Mouse (Mus musculus) heart, adult 2 months (tissue): ENCODE data around the gene Cacnb3. TPM values are rescaled to one million over a fixed set of nuclear protein-coding genes. Genes with fewer than 3 reads are reported as not detected.

ENCODE experiments used
- DNase-seq, 2 experiments: peaks; one replicate each; pipeline ENCODE4 v3.0.0; 2021
- H3K27ac ChIP-seq: fragments of 200-600 bp; 2 replicates; pipeline ENCODE4 v1.8.1; 2022
- H3K27me3 ChIP-seq: fragments of 200-500 bp; 2 replicates; pipeline ENCODE4 v1.6.1; 2012; ENCODE audit warnings: mild to moderate bottlenecking, low read length, inconsistent platforms, mixed read lengths; ENCODE audit not compliant: control insufficient read depth, insufficient read depth
- H3K36me3 ChIP-seq: fragments of 200-500 bp; 2 replicates; pipeline ENCODE4 v1.6.1; 2012; ENCODE audit warnings: low read length, inconsistent platforms; ENCODE audit not compliant: control insufficient read depth, insufficient read depth
- H3K4me1 ChIP-seq: fragments of 200-500 bp; 2 replicates; pipeline ENCODE4 v1.6.1; 2011; ENCODE audit warnings: low read length; ENCODE audit not compliant: control insufficient read depth, insufficient read depth
- H3K4me3 ChIP-seq: fragments of 200-600 bp; 2 replicates; pipeline ENCODE4 v1.8.1; 2022
- H3K79me2 ChIP-seq: fragments of 200-500 bp; replicated peaks from 2 replicates; pipeline ENCODE4 v1.6.1; 2012; ENCODE audit warnings: mild to moderate bottlenecking, inconsistent platforms, low read length, moderate library complexity, mixed read lengths; ENCODE audit not compliant: control insufficient read depth, insufficient read depth
- H3K9ac ChIP-seq: fragments of 200-500 bp; 2 replicates; pipeline ENCODE4 v1.6.1; 2012; ENCODE audit warnings: low read depth, mild to moderate bottlenecking, control low read depth, inconsistent platforms, low read length, mixed read lengths
- CTCF ChIP-seq: fragments of 200-600 bp; IDR thresholded peaks from 2 replicates; pipeline ENCODE4 v1.8.1; 2022; ENCODE audit warnings: antibody characterized with exemption, mild to moderate bottlenecking, moderate library complexity
- EP300 ChIP-seq: fragments of 200-500 bp; IDR thresholded peaks from 2 replicates; pipeline ENCODE4 v1.6.1; 2011; ENCODE audit warnings: low read depth, low read length, control low read depth; ENCODE audit not compliant: insufficient read depth
- POLR2A ChIP-seq: fragments of 200-500 bp; IDR thresholded peaks from 2 replicates; pipeline ENCODE4 v1.6.1; 2011; ENCODE audit warnings: mild to moderate bottlenecking, low read depth, low read length, control low read depth; ENCODE audit not compliant: insufficient read depth
- WGBS: fragments of 180-500 bp; shearing (Covaris S2); methylation state at CpG from one replicate; pipeline ENCODE4 v1.1.7; 2018; 5-methylcytosine and 5-hydroxymethylcytosine counted together
- intact Hi-C: fragments of 180-260 bp; cut with DNase I; formaldehyde crosslinking; loops from one replicate; pipeline ENCODE4 v1.15.1; 2025
- polyA plus RNA-seq: library from polyadenylated mRNA; depleted of rRNA; stranded (reverse); fragments of >200 nt; gene quantifications from 2 replicates; pipeline ENCODE4 v1.2.3, GENCODE M21; 2012
- total RNA-seq, 2 experiments: library from RNA; stranded (reverse); gene quantifications; 2 replicates each; pipeline ENCODE4 v1.2.3; 2021

Gene Cacnb3
- total and polyA plus RNA-seq, 3 experiments = 2.6 to 6.5 (median 2.7) TPM

DNA sequence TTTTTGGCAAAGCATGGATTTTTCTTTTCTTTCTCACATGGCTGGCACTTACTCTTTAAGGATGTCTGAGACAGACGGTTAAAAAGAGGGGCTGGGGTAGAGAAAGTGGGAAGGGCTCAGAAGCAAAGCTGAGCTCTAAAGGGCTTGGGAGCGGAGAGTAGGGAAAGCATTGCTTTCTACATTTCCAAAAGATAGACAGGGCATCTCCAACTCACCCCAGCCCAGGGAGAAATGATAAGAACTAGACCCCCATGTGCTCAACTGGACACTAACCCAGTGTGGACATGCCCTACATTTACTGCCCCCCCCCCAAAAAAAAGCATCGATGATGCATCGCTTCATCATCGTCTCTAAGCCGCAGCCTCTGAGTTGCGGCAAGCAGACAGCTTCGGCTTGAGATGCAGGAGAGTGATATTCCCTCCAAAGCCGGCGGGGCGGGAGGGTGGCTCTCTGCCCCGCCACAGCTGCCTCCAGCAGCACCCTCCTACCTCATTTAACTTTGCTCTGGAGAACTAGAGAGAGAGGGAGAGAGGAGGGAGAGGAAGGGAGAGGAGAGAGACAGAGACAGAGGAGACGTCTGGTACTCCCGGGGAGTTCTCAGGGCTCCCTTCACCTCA, 45.1 kb downstream of the Cacnb3 start:
- 11% methylated on average over 14 of the region's 14 CpGs for WGBS
- H3K4me1 ChIP-seq = peaks cover 7% of the 10 kb centered on the region
- H3K36me3 ChIP-seq = no peaks in the 10 kb centered on the region
- no peak for DNase-seq
- intact Hi-C loops = no loop called here
- no peak for TF ChIP-seq POLR2A
- TF ChIP-seq CTCF = no peak
- no peak for TF ChIP-seq EP300
- no peaks in the 10 kb centered on the region for H3K27me3 ChIP-seq
- no peak overlapping the region for H3K27ac ChIP-seq
- no peaks in the 10 kb centered on the region for H3K79me2 ChIP-seq
- peak overlapping the region; percentile 76; the same call in 1 of the 2 replicates for H3K4me3 ChIP-seq
- no peak overlapping the region for H3K9ac ChIP-seq

DNA sequence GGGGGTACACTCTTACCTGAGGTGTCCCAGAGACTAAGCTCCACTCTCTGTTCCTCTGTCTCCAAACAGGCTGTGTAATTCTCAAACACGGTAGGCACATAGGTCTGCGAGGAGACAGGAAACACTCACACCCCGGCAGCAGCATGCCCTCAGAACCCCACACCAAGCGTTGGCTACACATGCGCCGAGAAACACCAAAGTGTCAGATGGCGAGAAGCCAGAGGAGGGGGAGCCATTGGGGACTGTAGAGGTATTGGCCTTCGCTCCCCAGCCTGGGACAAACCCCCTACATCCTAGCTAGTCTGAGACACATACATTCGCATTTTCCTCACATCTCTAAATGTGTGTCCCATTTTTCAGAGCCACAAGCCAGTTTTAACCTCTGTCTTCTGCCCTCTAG, 45.8 kb downstream of the Cacnb3 start:
- peak overlapping the region; percentile 76 for H3K4me3 ChIP-seq
- H3K36me3 ChIP-seq = no peaks in the 10 kb centered on the region
- 2% methylated on average over 9 of the region's 9 CpGs for WGBS
- H3K27me3 ChIP-seq = no peaks in the 10 kb centered on the region
- no peak for TF ChIP-seq EP300
- TF ChIP-seq POLR2A = no peak
- TF ChIP-seq CTCF = no peak
- H3K79me2 ChIP-seq = no peaks in the 10 kb centered on the region
- intact Hi-C loops = no loop called here
- no peak for DNase-seq
- peak overlapping the region; percentile 48 for H3K9ac ChIP-seq
- peaks cover 7% of the 10 kb centered on the region for H3K4me1 ChIP-seq
- H3K27ac ChIP-seq = no peak overlapping the region

DNA sequence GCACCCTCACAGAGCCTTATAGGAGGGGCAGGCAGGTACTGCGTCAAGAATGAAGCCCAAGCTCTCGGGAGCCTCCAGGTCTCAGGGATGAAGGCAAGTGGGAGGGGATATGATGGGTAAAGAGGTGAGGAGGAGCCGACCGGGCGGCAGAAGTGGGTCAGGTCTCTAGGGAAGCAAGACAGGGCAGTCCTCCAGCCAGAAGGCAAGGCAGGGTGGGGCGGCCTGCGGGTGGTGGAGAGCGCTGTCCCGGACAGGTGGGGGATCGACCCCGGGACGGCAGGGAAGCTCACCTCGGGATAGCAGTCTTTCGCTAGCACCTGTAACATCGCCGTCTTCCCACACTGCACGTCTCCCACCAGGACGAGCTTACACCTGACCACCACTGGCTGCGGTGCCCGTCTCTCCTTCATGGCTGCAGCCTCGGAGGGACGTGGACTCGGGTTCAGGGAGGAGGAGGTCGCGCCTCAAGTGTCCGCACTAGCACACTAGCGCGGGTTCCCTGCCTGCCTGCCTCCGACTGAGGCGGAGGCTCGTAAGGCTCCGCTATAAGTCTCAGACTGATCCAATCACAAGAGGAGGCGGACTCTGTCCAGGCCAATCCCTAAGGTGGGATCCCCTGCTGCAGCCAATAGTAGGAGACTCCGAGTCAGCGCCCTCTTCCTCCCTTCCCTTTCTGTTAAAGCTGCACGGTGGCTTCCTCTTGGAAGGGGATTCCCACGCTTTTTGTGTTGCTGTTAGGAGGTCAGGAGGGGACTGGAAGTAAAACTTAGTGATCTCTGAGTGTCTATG, 46.5 kb downstream of the Cacnb3 start, which contains the start of gene Rnd1:
Gene Rnd1, minus strand, starts transcription at position 522 of the 789 bp plus-strand sequence.
- peak; percentile 87 to 89 for DNase-seq
- intact Hi-C loops = no loop called here
- no peaks in the 10 kb centered on the region for H3K27me3 ChIP-seq
- peak; percentile 100 for TF ChIP-seq POLR2A
- peak; percentile 75; the same call in 1 of the 2 replicates for TF ChIP-seq EP300
- TF ChIP-seq CTCF = peak; percentile 12
- H3K4me3 ChIP-seq = peak within 1 kb of the TSS; percentile 76
- WGBS = 2% methylated on average over 37 of the region's 37 CpGs
- H3K36me3 ChIP-seq = no peaks in the 10 kb centered on the region
- H3K27ac ChIP-seq = peak within 1 kb of the TSS; percentile 60
- H3K79me2 ChIP-seq = no peaks in the 10 kb centered on the region
- peaks cover 7% of the 10 kb centered on the region for H3K4me1 ChIP-seq
- H3K9ac ChIP-seq = peak within 1 kb of the TSS; percentile 71

- Histone ChIP-seq H3K9ac (no peak overlapping the region), H3K27me3 (no peaks in the 10 kb centered on the region)
Measured at GRCm38 (mm10) chr15:98677977-98678376, 47.3 kb downstream of the Cacnb3 start.

GRCm38 (mm10) chr15:98680660-98681059, 50.0 kb downstream of the Cacnb3 start:
- H3K27ac ChIP-seq = no peak overlapping the region
- H3K79me2 ChIP-seq = no peaks in the 10 kb centered on the region
- no peaks in the 10 kb centered on the region for H3K36me3 ChIP-seq
- intact Hi-C loops = no loop called here
- 77% methylated on average over 8 of the region's 8 CpGs for WGBS
- no peak overlapping the region for H3K4me3 ChIP-seq
- H3K4me1 ChIP-seq = no peaks in the 10 kb centered on the region; the same call in 1 of the 2 replicates
- TF ChIP-seq POLR2A (no peak), CTCF (no peak), EP300 (no peak)
- H3K27me3 ChIP-seq = no peaks in the 10 kb centered on the region
- no peak overlapping the region for H3K9ac ChIP-seq
- DNase-seq = no peak

More at GRCm38 (mm10) chr15:98677977-98678376, 47.3 kb downstream of the Cacnb3 start:
- intact Hi-C loops = no loop called here
- TF ChIP-seq CTCF (no peak), POLR2A (no peak), EP300 (no peak)
- H3K36me3 ChIP-seq = no peaks in the 10 kb centered on the region
- DNase-seq = no peak
- WGBS = 62% methylated on average over 7 of the region's 7 CpGs
- no peaks in the 10 kb centered on the region for H3K79me2 ChIP-seq
- peaks cover under 1% of the 10 kb centered on the region for H3K4me1 ChIP-seq
- H3K27ac ChIP-seq = peak overlapping the region; percentile 47
- no peak overlapping the region for H3K4me3 ChIP-seq

DNA sequence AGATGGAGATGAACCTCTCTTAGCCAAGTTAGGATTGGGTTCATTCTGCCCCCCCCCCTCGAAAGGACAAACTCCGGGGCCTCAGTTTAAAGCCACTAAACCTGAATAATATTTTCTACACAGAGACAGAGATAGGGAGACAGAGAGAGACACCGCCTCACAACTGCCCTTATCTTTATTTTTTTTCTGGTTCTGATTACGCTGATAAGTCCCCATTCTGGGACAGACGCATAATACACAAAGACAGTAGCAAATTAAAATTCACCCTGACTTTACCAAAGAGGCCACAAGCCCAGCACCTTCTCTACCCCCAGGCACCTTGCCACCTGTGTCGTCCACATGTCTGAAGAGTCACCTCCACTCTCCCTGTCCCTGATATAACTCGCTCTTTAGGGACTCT, 51.0 kb downstream of the Cacnb3 start:
- Histone ChIP-seq H3K79me2 (no peaks in the 10 kb centered on the region), H3K4me3 (no peak overlapping the region), H3K9ac (no peak overlapping the region), H3K4me1 (no peaks in the 10 kb centered on the region), H3K36me3 (no peaks in the 10 kb centered on the region), H3K27me3 (no peaks in the 10 kb centered on the region), H3K27ac (no peak overlapping the region)
- WGBS = 83% methylated on average over 7 of the region's 7 CpGs
- intact Hi-C loops = no loop called here
- TF ChIP-seq EP300 (no peak), CTCF (no peak)
- DNase-seq = no peak
